Mouse (Mus musculus): ENCODE results near the gene Fdxr.

Fdxr gene

DNA sequence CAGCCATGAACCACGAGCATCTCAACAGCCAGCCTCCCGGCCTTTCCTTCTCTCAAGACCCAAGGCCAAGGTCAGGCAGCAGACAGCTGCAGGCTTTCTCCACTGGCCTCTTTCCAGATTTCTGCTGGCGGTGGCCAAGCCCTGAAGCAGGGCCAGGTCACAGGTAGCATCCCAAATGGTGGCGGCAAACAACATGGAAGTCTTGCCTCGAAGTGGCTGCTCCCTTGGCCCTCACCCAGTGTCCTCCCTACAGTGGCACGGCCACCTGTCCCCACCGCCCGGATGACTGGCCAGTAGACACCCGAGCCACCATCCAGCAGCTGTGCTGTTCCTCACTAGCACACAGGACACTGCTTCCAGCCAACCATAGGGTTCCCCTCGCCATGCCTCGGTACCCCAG, 35.4 kb downstream of the Fdxr start:
- DNase-seq (ENCODE audit: low read depth, low spot score) = no peak

DNA sequence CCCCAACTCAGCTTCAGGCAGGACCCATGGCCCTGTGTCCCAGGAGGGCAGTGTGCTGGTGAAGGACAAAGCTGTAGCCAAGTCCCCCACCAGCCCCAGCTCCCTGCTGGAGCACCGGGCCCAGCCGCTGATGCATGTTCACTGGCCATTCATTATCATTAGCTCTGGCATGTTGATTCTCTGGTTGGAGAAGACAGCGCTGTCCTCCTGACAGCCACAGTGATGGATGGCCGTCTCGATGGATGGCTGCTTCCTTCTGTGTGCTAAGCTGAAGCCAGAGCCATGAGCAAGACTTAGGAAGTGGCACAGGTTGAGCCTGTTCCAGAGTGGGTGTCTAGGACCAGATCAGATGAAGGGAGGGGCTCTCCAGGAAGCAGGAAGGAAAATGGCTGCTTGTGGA, 40.3 kb downstream of the Fdxr start:
- no peak for DNase-seq (ENCODE audit: low read depth, low spot score)

DNA sequence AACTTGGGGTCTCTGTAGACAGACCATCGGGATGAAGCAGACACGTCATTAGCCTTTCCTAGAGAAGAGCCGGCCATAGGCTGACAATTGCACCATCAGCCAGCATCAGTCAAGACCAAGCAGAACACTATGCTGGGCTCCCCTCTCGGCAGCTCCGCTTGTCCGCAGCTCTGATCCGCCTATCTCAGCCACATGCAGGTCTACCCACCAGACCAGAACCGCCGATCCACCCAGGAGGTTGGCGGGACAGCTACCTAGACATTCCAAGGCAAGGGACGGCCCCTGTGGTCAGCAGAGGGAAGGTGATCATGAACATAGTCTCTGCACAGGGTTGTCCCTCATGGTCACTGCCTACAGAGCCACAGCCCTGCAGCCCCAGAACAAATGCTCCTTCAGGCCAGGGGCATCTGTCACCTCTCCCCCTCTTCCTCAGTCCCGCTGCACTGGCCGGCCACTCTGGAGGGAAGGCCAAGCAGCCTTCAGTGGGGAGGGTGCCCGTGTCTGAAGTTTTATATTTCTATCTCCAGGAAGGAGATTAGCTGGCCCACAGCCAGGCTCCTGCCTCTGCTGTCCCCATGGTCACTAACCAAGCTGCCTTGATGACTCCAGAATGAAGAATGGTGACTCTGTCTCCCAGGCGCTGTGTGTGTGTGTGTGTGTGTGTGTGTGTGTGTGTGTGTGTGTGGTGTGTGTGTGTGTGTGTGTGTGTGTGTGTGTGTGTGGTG, 42.4 kb downstream of the Fdxr start:
- DNase-seq (ENCODE audit: low read depth, low spot score) = no peak

DNA sequence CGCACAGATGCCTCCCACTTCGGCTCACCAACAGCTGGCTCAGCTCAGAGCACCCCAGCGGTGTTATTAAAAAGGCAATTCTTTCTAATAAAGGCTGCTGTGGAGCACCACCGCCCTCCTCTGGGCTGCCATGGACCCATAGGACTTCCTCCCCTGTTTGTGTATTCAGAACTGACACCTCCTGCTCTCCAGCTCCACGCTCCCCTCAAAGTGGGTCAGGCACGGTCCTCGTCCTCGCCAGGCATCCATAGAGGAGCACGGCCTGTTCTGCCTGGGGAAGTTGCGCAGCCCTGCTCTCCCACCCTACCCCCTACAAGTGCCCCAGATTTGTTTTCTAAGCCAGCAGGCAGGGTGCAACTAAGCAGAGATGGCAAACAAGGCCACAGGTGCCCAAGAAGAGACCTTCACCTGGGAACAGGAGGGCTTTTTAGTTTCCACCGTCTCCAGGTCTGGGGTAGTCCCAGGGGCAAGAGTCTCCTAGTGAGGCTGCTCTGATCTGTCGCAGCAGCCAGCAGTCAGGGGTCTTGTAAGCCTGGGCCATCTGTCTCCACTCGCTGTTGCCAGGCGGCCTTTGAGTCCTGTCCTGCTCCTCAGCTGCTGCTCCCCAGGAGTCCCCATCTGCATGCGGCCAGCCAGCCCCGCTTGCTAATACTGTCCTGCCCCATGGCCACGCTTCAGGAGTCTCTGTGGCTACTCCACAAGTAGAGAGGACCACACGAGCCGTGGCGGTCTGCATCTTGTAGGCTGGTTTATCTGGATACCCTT, 43.1 kb downstream of the Fdxr start:
- DNase-seq (ENCODE audit: low read depth, low spot score) = no peak

DNA sequence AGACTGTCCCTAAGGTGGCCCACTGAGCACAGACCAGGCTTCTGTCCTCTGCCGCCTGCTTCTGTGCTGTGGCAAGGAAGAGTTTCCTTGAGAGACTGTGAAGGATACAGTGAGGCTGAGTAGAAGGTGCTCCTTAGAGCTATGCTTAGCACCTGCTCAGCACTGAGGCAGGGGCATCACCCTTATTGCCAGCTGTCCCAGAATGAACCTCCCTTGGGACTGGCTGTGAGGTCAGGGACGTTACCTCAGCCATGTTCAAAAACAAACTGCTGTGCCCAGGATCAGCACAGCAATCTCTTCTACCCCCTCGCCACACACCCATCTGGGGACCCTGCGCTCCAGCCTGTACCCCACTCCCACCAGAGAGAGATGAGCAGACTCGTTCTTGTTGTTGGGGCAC, 44.0 kb downstream of the Fdxr start:
- peak; percentile 9 for DNase-seq (ENCODE audit: low read depth, low spot score)

DNA sequence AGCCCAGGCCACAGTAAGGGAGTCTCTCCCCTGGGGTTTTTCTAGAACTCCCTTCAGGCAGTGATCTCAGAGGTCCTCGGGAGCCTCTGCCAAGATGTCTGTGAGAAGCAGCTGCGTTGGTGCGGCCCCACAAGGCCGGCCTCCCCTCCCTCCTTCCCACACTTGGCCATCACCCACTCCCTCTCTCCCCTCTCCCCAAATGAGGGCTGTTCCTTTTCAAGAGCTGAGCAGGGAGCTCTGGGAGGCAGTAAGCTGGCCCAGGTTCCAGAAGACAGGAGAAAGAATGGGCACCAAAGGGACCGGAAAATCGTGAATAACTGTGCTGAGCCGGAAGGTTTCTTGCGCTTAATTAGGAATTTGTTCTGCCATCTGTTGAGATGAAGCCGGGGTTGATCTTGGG, 44.9 kb downstream of the Fdxr start:
- DNase-seq (ENCODE audit: low read depth, low spot score) = no peak

DNA sequence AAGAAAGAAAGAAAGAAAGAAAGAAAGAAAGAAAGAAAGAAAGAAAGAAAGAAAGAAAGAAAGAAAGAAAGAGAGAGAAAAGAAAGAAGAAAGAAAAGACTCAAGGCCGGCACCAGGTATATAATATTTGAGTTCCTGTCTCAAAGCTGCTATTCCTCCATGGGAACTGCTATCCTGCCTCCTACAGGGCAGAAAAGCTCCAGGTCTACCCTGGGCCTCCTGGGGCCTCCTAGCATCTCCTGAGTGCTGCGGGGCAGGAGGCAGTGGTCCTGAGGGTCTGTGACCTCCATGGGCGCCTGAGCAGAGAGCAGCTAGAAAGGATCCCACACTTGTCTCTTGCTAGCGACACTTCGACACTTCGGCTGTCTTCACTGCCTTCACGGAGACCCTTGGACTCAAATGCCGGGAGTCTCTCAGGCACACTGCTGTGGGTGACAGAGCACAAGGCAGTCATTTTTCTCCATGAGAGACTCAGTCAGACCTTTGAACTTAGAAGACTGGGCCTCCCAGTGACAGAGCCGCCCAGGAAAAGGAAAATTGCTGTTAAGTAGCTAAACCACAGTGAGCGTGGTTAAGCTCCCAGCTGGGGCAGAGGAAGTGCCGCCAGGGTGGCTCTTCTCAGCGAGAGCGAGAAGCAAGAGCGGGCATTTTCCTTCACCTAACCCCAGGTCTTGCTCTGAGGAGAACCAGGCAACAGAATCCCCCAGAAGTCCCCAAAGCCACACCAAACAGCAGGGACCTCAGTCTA, 45.5 kb downstream of the Fdxr start:
- DNase-seq (ENCODE audit: low read depth, low spot score) = no peak

DNA sequence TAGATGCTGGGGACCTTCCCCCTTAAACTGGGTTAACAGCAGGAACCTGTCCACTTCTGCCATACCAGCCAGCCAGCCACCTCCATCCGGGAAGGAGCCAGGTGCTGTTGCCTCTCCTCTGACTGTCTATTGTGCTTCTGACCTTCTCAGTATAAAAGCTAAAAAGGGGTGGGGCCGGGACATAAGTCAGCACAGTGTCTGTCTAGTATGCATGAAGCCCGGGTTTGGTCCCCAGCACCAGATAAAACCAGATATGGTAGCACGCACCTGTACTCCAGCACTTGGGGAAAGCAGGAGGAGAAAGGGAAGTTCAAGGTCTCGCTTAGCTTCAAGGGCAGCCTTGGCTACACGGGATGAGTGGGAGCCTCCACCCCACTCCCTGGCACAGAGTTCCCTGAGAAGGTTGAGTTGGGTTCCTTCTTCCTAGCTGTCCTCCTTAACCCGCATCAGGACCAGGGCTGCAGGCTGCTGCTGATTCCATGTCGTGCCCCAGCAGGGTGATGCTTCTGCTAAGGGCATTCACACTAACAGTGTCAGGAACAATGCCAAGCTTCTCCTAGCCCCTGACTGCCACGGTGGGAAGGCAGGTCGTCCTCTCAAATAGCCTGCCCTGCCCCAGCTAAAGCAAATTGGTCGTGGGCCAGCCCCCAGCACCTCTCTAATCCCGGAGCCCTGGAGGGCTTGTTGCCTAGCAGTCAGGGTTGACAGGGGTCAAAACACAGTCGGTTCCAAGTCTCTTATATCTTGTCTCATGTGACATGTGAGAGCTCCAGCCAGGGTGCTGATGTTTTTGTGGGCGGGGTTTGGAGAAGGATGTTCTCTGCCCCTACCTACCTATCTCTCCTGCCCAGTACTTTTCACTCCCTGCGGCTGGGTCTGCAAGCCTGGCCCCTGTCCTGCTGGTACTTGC, 47.6 kb downstream of the Fdxr start:
- no peak for DNase-seq (ENCODE audit: low read depth, low spot score)

DNA sequence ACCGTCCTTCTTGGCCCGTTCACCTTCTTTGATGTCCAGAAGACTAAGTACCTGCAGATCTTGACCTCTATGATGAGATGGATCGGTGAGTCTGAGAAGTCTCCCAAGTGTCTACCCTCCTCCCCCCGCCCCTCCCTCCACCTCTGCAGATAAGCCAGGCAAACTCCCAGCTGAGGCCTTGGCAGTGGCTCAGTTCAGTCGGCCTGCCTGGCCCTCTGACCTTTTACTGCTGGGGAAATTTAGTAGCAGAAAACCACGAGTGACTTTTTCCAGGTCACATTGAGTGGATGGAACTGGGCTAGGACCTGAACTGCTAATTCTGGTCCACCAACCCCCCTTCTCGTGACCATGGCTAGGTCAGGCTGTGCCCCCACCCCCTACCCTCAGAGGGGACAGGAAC, 48.4 kb downstream of the Fdxr start:
- no peak for DNase-seq (ENCODE audit: low read depth, low spot score)

DNA sequence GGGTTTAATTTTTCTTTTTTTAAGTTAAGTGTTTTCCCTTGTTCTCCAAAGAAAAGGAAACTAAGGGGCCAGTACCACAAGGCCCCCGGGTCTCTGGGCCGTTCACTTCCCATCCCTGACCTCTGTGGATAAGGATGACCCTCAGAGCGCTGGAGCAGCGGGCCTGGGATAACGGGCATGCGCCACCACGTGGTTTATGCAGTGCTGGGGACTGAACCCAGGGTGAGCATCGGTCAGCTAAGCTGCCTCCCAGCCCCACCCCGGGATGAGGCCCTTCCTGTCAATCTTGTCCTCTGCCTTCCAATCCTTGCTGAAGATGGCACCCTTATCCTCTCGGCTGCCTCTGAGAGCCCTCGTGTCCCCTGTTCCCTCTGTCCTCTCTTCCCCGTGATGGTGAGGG, 49.2 kb downstream of the Fdxr start:
- no peak for DNase-seq (ENCODE audit: low read depth, low spot score)

DNA sequence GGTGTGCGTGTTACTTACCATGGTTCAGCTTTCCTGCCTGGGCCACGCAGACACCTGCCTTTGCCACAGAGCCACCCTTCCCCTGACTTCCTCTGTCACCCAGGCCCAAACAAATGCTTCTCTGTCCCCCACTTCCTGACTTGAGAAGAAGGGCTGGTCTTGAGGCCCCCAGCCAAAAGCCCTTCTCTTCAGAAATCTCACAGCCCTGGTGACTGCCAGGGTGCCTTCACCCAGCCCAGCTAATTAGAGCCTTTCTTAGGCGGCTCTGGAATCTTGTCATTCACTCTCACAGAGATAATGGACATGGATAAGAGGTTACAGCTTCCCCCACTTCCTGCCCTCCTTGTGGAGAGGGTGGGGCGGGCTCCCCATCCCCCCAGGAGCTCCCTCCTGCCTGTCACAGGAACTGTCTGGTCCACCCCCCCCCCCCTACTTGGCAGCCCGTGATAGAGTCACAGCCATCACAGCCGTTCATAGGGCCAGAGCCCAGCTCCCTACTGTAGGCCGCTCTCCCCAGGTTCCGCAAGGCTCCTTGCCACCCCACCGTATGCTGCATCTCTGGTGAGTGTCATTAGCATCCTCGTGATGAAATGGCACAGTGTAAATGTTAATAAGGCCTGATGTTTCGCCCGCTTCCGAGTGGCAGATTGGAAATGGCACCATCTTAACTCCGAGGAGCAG, 49.9 kb downstream of the Fdxr start:
- no peak for DNase-seq (ENCODE audit: low read depth, low spot score)

DNA sequence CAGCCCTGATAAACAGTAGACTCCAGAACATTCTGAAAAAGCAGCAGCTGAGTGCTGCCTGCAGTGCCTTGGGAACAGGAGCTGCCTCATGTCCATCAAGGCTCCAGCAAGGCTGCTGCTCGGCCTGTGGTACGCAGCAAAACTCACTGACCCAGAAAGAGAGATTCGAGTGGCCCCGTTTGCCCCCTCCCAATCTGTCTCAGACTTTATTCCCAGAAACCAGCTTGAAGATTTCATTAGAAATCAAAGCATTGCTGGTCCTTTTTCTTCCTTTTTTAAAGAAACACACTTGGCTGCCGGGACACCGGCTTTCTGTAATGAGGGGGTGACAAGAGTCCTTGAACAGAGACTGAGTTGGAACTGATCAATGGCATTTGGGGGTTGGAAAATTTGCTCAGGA, 51.5 kb downstream of the Fdxr start:
- no peak for DNase-seq (ENCODE audit: low read depth, low spot score)

DNA sequence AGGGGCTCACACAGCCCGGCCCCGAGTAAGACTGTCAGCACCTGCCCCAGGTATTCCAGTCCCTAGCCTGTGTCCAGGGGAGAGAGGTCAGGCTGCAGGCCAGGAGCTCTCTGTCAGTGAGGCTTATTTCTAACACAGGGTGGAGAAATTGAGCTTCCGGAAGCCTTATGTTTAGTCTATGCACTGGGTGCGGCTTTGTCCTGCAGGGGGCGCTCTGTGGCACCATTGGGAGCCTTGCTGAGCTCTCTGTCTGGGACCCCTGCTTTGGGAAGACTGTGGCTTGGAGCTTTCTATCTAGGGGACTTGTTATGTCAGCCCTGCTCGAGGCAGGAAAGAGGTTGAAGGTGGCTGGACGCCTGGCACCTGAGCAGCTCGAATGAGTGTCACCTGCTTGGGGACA, 52.0 kb downstream of the Fdxr start:
- DNase-seq (ENCODE audit: low read depth, low spot score) = peak; percentile 41

DNA sequence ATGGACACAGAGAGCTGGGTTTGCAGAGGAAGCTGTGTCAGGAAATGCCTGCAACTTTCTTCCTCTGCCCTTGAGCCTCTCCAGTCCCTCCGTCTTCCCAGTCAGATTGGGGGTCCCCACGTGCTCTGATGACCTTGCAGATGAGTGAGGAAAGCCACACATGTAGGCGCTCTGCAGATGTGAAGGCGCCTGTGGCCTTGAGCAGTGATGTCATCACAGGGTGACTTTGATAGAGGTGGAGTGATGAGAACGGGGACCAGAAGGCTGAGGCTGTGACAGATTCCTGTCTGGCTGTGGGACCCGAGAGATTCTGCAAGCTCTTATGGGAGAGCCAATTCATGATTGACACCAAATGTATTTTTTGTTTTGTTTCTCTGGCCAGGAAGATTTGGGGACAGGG, 53.0 kb downstream of the Fdxr start:
- no peak for DNase-seq (ENCODE audit: low read depth, low spot score)

DNA sequence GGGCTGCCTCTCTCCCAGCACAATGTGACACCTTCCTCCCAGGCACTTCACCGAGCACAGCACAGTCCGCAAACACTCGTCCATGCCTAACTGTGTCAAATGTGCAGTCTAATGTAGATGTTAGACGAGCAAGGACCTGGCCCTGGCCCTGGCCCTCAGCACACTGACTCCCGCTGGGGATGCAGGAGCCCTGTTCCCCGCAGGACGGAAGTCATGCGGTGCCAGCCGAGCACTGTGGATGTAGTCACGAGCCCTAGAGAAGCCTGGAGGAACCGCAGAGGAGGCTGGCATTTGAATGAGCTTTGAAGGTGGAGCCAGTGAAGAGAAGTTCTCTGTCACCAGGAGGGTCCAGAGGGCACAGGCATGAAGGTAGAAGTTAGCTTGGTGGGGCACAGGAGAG, 53.4 kb downstream of the Fdxr start:
- DNase-seq (ENCODE audit: low read depth, low spot score) = no peak

DNA sequence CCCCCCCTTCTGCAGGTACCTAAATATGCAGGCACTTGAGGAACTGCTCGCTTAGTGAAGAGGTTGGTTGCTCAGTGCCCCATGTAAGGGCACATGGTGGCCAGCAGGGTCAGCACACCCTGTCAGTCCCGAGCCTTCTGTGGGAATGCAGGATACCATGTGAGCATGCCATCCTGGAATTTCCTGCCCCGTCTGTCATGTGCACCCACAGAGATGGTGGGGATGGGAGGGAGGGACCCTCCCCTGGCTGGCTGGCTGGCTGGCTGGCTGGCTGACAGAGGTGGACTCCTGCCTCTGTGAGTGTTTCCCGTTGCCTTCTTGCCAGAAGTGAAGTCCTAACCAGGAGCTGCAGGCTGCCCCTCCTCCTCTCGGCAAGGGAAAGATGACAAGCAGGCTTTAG, 54.3 kb downstream of the Fdxr start:
- no peak for DNase-seq (ENCODE audit: low read depth, low spot score)

DNA sequence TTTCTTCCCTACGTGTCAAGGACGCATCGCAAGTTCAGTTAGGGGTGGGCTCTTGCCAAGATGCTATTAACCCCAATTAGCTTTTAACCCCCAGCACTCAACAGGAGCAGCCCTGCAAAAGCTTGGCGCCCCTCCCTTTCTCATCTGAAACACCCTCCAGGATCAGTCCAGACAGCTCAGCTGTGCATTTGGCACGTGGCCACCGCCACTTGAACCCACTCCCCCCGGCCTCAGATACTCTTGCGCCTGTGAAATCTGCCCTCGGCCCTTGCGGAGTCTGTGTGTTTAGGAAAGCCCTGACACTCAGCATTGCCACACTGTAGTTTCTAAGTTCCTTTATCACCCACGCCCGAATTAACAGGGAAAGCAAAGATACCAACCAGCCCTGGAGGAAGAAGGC, 54.8 kb downstream of the Fdxr start:
- DNase-seq (ENCODE audit: low read depth, low spot score) = no peak

DNA sequence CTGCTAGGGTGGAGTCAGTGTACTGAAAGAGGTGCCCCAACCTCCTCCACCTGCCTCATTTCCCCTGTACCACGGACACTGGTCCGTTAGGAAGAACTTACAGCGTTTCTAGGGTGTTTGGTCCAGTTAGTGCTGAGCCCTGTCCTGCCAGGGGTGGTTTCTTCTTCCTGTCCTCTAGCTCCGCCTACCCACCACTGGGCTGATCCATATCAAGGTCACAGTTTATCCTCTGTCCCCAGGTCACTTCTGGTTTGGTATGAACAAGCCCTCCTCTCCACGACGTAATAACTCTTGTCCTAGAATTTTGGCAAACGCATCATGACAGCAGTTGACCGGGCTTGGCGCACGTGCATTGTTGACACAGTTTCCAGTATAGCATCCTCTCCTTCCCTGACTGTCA, 57.2 kb downstream of the Fdxr start:
- no peak for DNase-seq (ENCODE audit: low read depth, low spot score)

DNA sequence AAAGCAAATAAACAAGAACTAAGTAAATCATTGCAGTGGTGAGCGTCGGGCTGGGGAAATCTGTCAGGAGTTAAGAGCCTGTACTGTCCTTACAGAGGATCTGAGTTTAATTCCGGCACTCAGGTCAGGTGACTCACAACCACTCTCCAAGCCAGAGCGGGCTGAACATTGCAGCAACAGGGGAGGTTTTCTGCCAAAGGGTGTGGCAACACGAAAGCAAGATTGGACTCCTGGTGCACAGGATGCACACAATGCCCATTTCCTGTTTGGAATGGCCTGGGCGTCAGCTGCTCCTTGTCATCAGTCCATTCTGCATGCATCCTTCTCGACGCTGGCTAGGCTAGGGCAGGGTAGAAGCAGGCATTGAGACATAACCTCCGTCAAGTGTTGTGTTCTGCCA, 57.6 kb downstream of the Fdxr start:
- no peak for DNase-seq (ENCODE audit: low read depth, low spot score)

Measured in A20 (cell line).